Comparison of ENCODE assay signal across 21 mouse cellular contexts in genomic region chr10:19502874-19503273, GRCm38 (mm10).
DNase-seq lines count a peak whose midpoint lies in the region; ATAC-seq and TF ChIP-seq lines count a peak whose summit lies in the region.
"Had no signal": no experiment of that assay in that cellular context is flagged by ENCODE, and none has a peak within 500 bp of the region (broad histone marks: within the 10 kb centered on the region; RNA-seq: fewer than 3 reads in every experiment).

No protein-coding gene starts in this region.

- H3K27me3 ChIP-seq in forebrain, embryonic 16.5 days (replicated peaks; ENCODE audit: control insufficient read depth, insufficient read depth, low read length), result 0 out of 2 replicates have a peak, but pooled peaks cover 3% of the 10 kb centered on the region
- no peaks in the 10 kb centered on the region for H3K27me3 ChIP-seq in forebrain, embryonic 11.5 days (ENCODE audit: control insufficient read depth, insufficient read depth, low read length)
- no peaks in the 10 kb centered on the region for H3K27me3 ChIP-seq in kidney, embryonic 15.5 days
- H3K27me3 ChIP-seq: CH12.LX; embryonic facial prominence, embryonic 15.5 days; heart, embryonic 12.5 days; Patski had no signal

- no peak for TF ChIP-seq CTCF in brain, embryonic 14.5 days (IDR thresholded peaks at IDR 0.05; ENCODE audit: borderline replicate concordance, extremely low read depth, insufficient read depth, insufficient read length)

- TF ChIP-seq POLR2A in brain, embryonic 14.5 days (IDR thresholded peaks at IDR 0.05; ENCODE audit: borderline replicate concordance, extremely low read depth, insufficient read depth, insufficient read length, poor library complexity, severe bottlenecking), result no peak

- no peaks in the 10 kb centered on the region for H3K4me1 ChIP-seq in forebrain, embryonic 16.5 days (replicated peaks; ENCODE audit: control insufficient read depth, insufficient read depth, low read length)
- H3K4me1 ChIP-seq in forebrain, embryonic 11.5 days (replicated peaks; ENCODE audit: control insufficient read depth, insufficient read depth, low read length), result no peaks in the 10 kb centered on the region
- H3K4me1 ChIP-seq in kidney, embryonic 15.5 days, result no peaks in the 10 kb centered on the region
- H3K4me1 ChIP-seq: embryonic facial prominence, embryonic 15.5 days; hindbrain, embryonic 10.5 days had no signal

- WGBS in forebrain, embryonic 16.5 days, result 66% methylated on average over 4 of the region's 4 CpGs
- 91% methylated on average over 4 of the region's 4 CpGs for WGBS in forebrain, embryonic 11.5 days
- 86% methylated on average over 4 of the region's 4 CpGs for WGBS in kidney, embryonic 15.5 days

- H3K27ac ChIP-seq in forebrain, embryonic 16.5 days (ENCODE audit: low read length), result no peak overlapping the region
- no peak overlapping the region for H3K27ac ChIP-seq in forebrain, embryonic 11.5 days (ENCODE audit: low read depth, low read length)
- H3K27ac ChIP-seq in kidney, embryonic 15.5 days, result no peak overlapping the region
- H3K27ac ChIP-seq: embryonic facial prominence, embryonic 15.5 days; gastrocnemius, adult 2 months; hindbrain, embryonic 10.5 days; hindbrain, embryonic 14.5 days had no signal

- H3K36me3 ChIP-seq in forebrain, embryonic 16.5 days (ENCODE audit: control insufficient read depth, insufficient read depth), result no peaks in the 10 kb centered on the region
- no peaks in the 10 kb centered on the region for H3K36me3 ChIP-seq in forebrain, embryonic 11.5 days (ENCODE audit: control insufficient read depth, insufficient read depth, low read length)
- no peaks in the 10 kb centered on the region for H3K36me3 ChIP-seq in kidney, embryonic 15.5 days
- H3K36me3 ChIP-seq: embryonic facial prominence, embryonic 15.5 days; heart, embryonic 12.5 days; hindbrain, embryonic 10.5 days had no signal

- no peak overlapping the region for H3K9ac ChIP-seq in forebrain, embryonic 16.5 days (replicated peaks; ENCODE audit: low read depth, low read length)
- H3K9ac ChIP-seq in forebrain, embryonic 11.5 days (ENCODE audit: low read length), result no peak overlapping the region
- no peak overlapping the region for H3K9ac ChIP-seq in kidney, embryonic 15.5 days
- H3K9ac ChIP-seq: embryonic facial prominence, embryonic 15.5 days; heart, embryonic 12.5 days; hindbrain, embryonic 14.5 days had no signal

- DNase-seq in forebrain, embryonic 11.5 days (ENCODE audit: low spot score), result no peak
- peak; percentile 67 for DNase-seq in brain, embryonic 14.5 days (ENCODE audit: low read depth)
- peak; percentile 15 to 17 for DNase-seq in layer of hippocampus, adult 8-10 months (ENCODE audit: low spot score in 2 of 2)
- no peak for DNase-seq in left cerebral cortex, adult 18-20 months (ENCODE audit: low spot score in 2 of 2)
- DNase-seq: adrenal gland, postnatal 14 days; cerebellum, adult 11 months; cerebellum, adult 8-10 months; cerebellum, postnatal 14 days; embryo, embryonic 11 days; gastrocnemius, adult 2 months; gastrocnemius, postnatal 25 days had no signal

- no peaks in the 10 kb centered on the region for H3K9me3 ChIP-seq in forebrain, embryonic 16.5 days (ENCODE audit: control insufficient read depth, low read length)
- H3K9me3 ChIP-seq in forebrain, embryonic 11.5 days (ENCODE audit: control insufficient read depth, low read length), result no peaks in the 10 kb centered on the region
- no peaks in the 10 kb centered on the region for H3K9me3 ChIP-seq in kidney, embryonic 15.5 days (replicated peaks)
- H3K9me3 ChIP-seq: embryonic facial prominence, embryonic 15.5 days; heart, embryonic 12.5 days had no signal

- peak; percentile 71 for ATAC-seq in forebrain, embryonic 16.5 days
- ATAC-seq in forebrain, embryonic 11.5 days (replicated peaks; ENCODE audit: low FRiP score), result no peak
- ATAC-seq in kidney, embryonic 15.5 days (replicated peaks; ENCODE audit: low FRiP score), result no peak
- ATAC-seq: activated CD4-positive, CD25-positive, alpha-beta regulatory T cell, adult 4 months; Patski had no signal

- H3K4me3 ChIP-seq in forebrain, embryonic 16.5 days (replicated peaks; ENCODE audit: low read length), result no peak overlapping the region
- H3K4me3 ChIP-seq in forebrain, embryonic 11.5 days (ENCODE audit: low read depth, low read length), result no peak overlapping the region
- H3K4me3 ChIP-seq in kidney, embryonic 15.5 days (replicated peaks), result no peak overlapping the region
- H3K4me3 ChIP-seq: embryonic facial prominence, embryonic 15.5 days; erythroblast, embryonic 14.5 days; gastrocnemius, adult 2 months; heart, embryonic 12.5 days; hindbrain, embryonic 10.5 days had no signal

- no peak overlapping the region for H3K4me2 ChIP-seq in forebrain, embryonic 16.5 days (ENCODE audit: low read length)
- no peak overlapping the region for H3K4me2 ChIP-seq in forebrain, embryonic 11.5 days (ENCODE audit: low read depth, low read length, severe bottlenecking)
- H3K4me2 ChIP-seq in kidney, embryonic 15.5 days, result no peak overlapping the region
- H3K4me2 ChIP-seq: embryonic facial prominence, embryonic 15.5 days; heart, embryonic 12.5 days; hindbrain, embryonic 14.5 days had no signal

Comparison
In these comparisons a context has a peak if more than half of its experiments do, and no peak if none do; other contexts are left out.
1. DNase-seq: peak in brain, embryonic 14.5 days (single experiment) and layer of hippocampus, adult 8-10 months (2 of 2); none in forebrain, embryonic 11.5 days (single experiment) and left cerebral cortex, adult 18-20 months (0 of 2).